Mouse (Mus musculus) embryonic fibroblast, embryonic 13.5 days (primary cell): ENCODE results near the gene Fto.

ENCODE experiments used
- CTCF ChIP-seq: IDR thresholded peaks from 2 replicates; pipeline ENCODE4 v1.5.1; 2011; ENCODE audit warnings: mild to moderate bottlenecking, control low read depth, low read length, moderate library complexity, borderline replicate concordance; ENCODE audit not compliant: insufficient read depth
- POLR2A ChIP-seq: IDR thresholded peaks from 2 replicates; pipeline ENCODE4 v1.6.1; 2011; ENCODE audit warnings: low read depth, mild to moderate bottlenecking, control low read depth, low read length, moderate library complexity

DNA sequence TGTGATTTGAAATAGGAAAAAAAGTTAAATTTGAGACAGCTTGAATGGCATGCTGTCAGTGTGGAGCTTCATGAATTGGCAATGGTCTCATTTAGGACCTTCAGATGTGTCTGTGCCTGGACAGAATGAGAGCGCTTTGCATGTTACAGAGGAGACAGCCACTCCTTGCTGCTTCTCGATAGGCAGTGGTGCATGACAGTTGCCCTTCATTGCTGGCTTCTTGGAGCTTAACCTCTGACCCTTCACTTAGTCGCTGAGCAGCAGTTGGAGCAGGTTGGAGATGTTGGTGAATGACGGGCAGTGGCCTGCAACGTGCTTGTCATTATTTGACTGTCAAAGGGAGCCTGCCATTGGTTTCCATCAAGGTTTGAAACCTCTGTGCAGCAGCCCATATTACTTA is 28.9 kb downstream of the Fto start:
- TF ChIP-seq CTCF (no peak), POLR2A (no peak)
